Mouse (Mus musculus) kidney, embryonic 15.5 days (tissue): ENCODE results near the gene Lyrm1. TPM values are rescaled to one million over a fixed set of nuclear protein-coding genes. Genes with fewer than 3 reads are reported as not detected.

Experiments
- ATAC-seq: fragments of 200-750 bp; cut with Nextera tagmentation; replicated peaks from 2 replicates; pipeline ENCODE4 v1.8.0; 2017; ENCODE audit warnings: moderate TSS enrichment; ENCODE audit not compliant: low FRiP score
- H3K27ac ChIP-seq: fragments of 300-500 bp; sonication (generic); 2 replicates; pipeline ENCODE4 v1.5.1; 2015; ENCODE audit warnings: mild to moderate bottlenecking, inconsistent platforms
- H3K27me3 ChIP-seq: fragments of 300-500 bp; sonication (generic); 2 replicates; pipeline ENCODE4 v1.6.1; 2015; ENCODE audit warnings: inconsistent platforms
- H3K36me3 ChIP-seq: fragments of 300-500 bp; sonication (generic); 2 replicates; pipeline ENCODE4 v1.6.1; 2015; ENCODE audit warnings: inconsistent platforms
- H3K4me1 ChIP-seq: fragments of 300-500 bp; sonication (generic); 2 replicates; pipeline ENCODE4 v1.6.1; 2015; ENCODE audit warnings: inconsistent platforms
- H3K4me2 ChIP-seq: fragments of 300-500 bp; sonication (generic); 2 replicates; pipeline ENCODE4 v1.6.1; 2015; ENCODE audit warnings: moderate library complexity, mild to moderate bottlenecking, inconsistent platforms
- H3K4me3 ChIP-seq: fragments of 300-500 bp; sonication (generic); replicated peaks from 2 replicates; pipeline ENCODE4 v1.5.1; 2015; ENCODE audit warnings: mild to moderate bottlenecking, inconsistent platforms
- H3K9ac ChIP-seq: fragments of 300-500 bp; sonication (generic); 2 replicates; pipeline ENCODE4 v1.6.1; 2015; ENCODE audit warnings: mild to moderate bottlenecking, inconsistent platforms
- H3K9me3 ChIP-seq: fragments of 300-500 bp; sonication (generic); replicated peaks from 2 replicates; pipeline ENCODE4 v1.6.1; 2016; ENCODE audit warnings: inconsistent platforms
- WGBS: fragments of 180-500 bp; shearing (Covaris S2); methylation state at CpG from one replicate; pipeline ENCODE4 v1.1.7; 2015; ENCODE audit warnings: mixed read lengths; 5-methylcytosine and 5-hydroxymethylcytosine counted together
- polyA plus RNA-seq: library from polyadenylated mRNA; unstranded; fragments of >200 nt; fragmentation: Nextera tagmentation; extraction: Ambion mirVana; gene quantifications from 2 replicates; pipeline ENCODE4 v1.2.1, GENCODE M21; 2015

Lyrm1 gene
- polyA plus RNA-seq, 1 experiment from 2014 or later, result 8.1 TPM

- Histone ChIP-seq H3K4me2 (no peak overlapping the region), H3K9ac (no peak overlapping the region), H3K27ac (peak overlapping the region; percentile 74), H3K4me1 (peaks cover 8% of the 10 kb centered on the region), H3K36me3 (peaks cover 39% of the 10 kb centered on the region), H3K27me3 (no peaks in the 10 kb centered on the region), H3K4me3 (no peak overlapping the region), H3K9me3 (no peaks in the 10 kb centered on the region)
- WGBS, result 43% methylated on average over 6 of the region's 6 CpGs
- ATAC-seq, result peak; percentile 86
Observed at GRCm38 (mm10) chr7:119861335-119862091, 34.1 kb upstream of the Lyrm1 start.

GRCm38 (mm10) chr7:119862167-119862566 is 33.5 kb upstream of the Lyrm1 start:
- Histone ChIP-seq H3K9ac (no peak overlapping the region), H3K9me3 (no peaks in the 10 kb centered on the region), H3K4me3 (no peak overlapping the region), H3K36me3 (peaks cover 33% of the 10 kb centered on the region), H3K4me1 (peaks cover 8% of the 10 kb centered on the region), H3K27ac (peak overlapping the region; percentile 74; the same call in 1 of the 2 replicates), H3K4me2 (no peak overlapping the region), H3K27me3 (no peaks in the 10 kb centered on the region)
- 44% methylated on average over 1 of the region's 1 CpGs for WGBS
- ATAC-seq, result no peak

- no peak overlapping the region for H3K9ac ChIP-seq
- 89% methylated on average over 5 of the region's 5 CpGs for WGBS
- no peak for ATAC-seq
- no peak overlapping the region for H3K4me2 ChIP-seq
- peaks cover 17% of the 10 kb centered on the region for H3K36me3 ChIP-seq
- no peak overlapping the region for H3K4me3 ChIP-seq
- no peaks in the 10 kb centered on the region for H3K27me3 ChIP-seq
- H3K4me1 ChIP-seq, result peaks cover 8% of the 10 kb centered on the region
- no peaks in the 10 kb centered on the region for H3K9me3 ChIP-seq
- no peak overlapping the region for H3K27ac ChIP-seq
Observed at GRCm38 (mm10) chr7:119864500-119864899, 31.2 kb upstream of the Lyrm1 start.

- Histone ChIP-seq H3K9ac (no peak overlapping the region), H3K27ac (no peak overlapping the region), H3K4me2 (no peak overlapping the region), H3K9me3 (no peaks in the 10 kb centered on the region), H3K4me3 (no peak overlapping the region), H3K27me3 (no peaks in the 10 kb centered on the region), H3K36me3 (peaks cover 20% of the 10 kb centered on the region), H3K4me1 (peaks cover 8% of the 10 kb centered on the region)
- ATAC-seq, result no peak
- WGBS, result 64% methylated on average over 1 of the region's 1 CpGs
Observed at GRCm38 (mm10) chr7:119866136-119866535, 29.5 kb upstream of the Lyrm1 start.

GRCm38 (mm10) chr7:119872204-119872603 is 23.5 kb upstream of the Lyrm1 start:
- no peak overlapping the region for H3K4me3 ChIP-seq
- no peaks in the 10 kb centered on the region for H3K9me3 ChIP-seq
- WGBS, result 93% methylated on average over 4 of the region's 4 CpGs
- ATAC-seq, result no peak
- H3K27ac ChIP-seq, result no peak overlapping the region
- no peak overlapping the region for H3K9ac ChIP-seq
- H3K4me1 ChIP-seq, result 0 out of 2 replicates have a peak, but pooled peaks cover 2% of the 10 kb centered on the region
- no peaks in the 10 kb centered on the region for H3K27me3 ChIP-seq
- no peak overlapping the region for H3K4me2 ChIP-seq
- peaks cover 18% of the 10 kb centered on the region for H3K36me3 ChIP-seq

- H3K4me3 ChIP-seq, result no peak overlapping the region
- H3K4me2 ChIP-seq, result no peak overlapping the region
- H3K9ac ChIP-seq, result no peak overlapping the region
- H3K27me3 ChIP-seq, result no peaks in the 10 kb centered on the region
- peaks cover 21% of the 10 kb centered on the region for H3K36me3 ChIP-seq
- ATAC-seq, result no peak
- WGBS, result 66% methylated on average over 2 of the region's 2 CpGs
- no peaks in the 10 kb centered on the region for H3K9me3 ChIP-seq
- 0 out of 2 replicates have a peak, but pooled peaks cover 2% of the 10 kb centered on the region for H3K4me1 ChIP-seq
- H3K27ac ChIP-seq, result no peak overlapping the region
Observed at GRCm38 (mm10) chr7:119873050-119873449, 22.6 kb upstream of the Lyrm1 start.

- 59% methylated on average over 3 of the region's 3 CpGs for WGBS
- H3K9ac ChIP-seq, result no peak overlapping the region
- peaks cover 17% of the 10 kb centered on the region; the same call in 1 of the 2 replicates for H3K36me3 ChIP-seq
- H3K27ac ChIP-seq, result no peak overlapping the region
- H3K27me3 ChIP-seq, result no peaks in the 10 kb centered on the region
- 0 out of 2 replicates have a peak, but pooled peaks cover 2% of the 10 kb centered on the region for H3K4me1 ChIP-seq
- no peaks in the 10 kb centered on the region for H3K9me3 ChIP-seq
- ATAC-seq, result no peak
- no peak overlapping the region for H3K4me3 ChIP-seq
- H3K4me2 ChIP-seq, result no peak overlapping the region
Observed at GRCm38 (mm10) chr7:119875776-119876440, 19.8 kb upstream of the Lyrm1 start.

GRCm38 (mm10) chr7:119879171-119879570 is 16.5 kb upstream of the Lyrm1 start:
- Histone ChIP-seq H3K4me3 (no peak overlapping the region), H3K9ac (no peak overlapping the region), H3K36me3 (peaks cover 13% of the 10 kb centered on the region; the same call in 1 of the 2 replicates), H3K27ac (no peak overlapping the region), H3K27me3 (no peaks in the 10 kb centered on the region), H3K4me1 (0 out of 2 replicates have a peak, but pooled peaks cover 2% of the 10 kb centered on the region), H3K4me2 (no peak overlapping the region), H3K9me3 (no peaks in the 10 kb centered on the region)
- no peak for ATAC-seq
- 94% methylated on average over 4 of the region's 4 CpGs for WGBS

GRCm38 (mm10) chr7:119880345-119880744 is 15.3 kb upstream of the Lyrm1 start:
- 91% methylated on average over 5 of the region's 5 CpGs for WGBS
- Histone ChIP-seq H3K27ac (no peak overlapping the region), H3K4me1 (0 out of 2 replicates have a peak, but pooled peaks cover 2% of the 10 kb centered on the region), H3K27me3 (no peaks in the 10 kb centered on the region), H3K4me2 (no peak overlapping the region), H3K9ac (no peak overlapping the region), H3K36me3 (peaks cover 13% of the 10 kb centered on the region; the same call in 1 of the 2 replicates), H3K4me3 (no peak overlapping the region), H3K9me3 (no peaks in the 10 kb centered on the region)
- no peak for ATAC-seq

- H3K36me3 ChIP-seq, result peaks cover 13% of the 10 kb centered on the region; the same call in 1 of the 2 replicates
Observed at GRCm38 (mm10) chr7:119881229-119881628, 14.4 kb upstream of the Lyrm1 start.

GRCm38 (mm10) chr7:119887887-119888286 is 7.8 kb upstream of the Lyrm1 start:
- Histone ChIP-seq H3K4me3 (no peak overlapping the region), H3K9me3 (no peaks in the 10 kb centered on the region), H3K4me2 (no peak overlapping the region), H3K27ac (no peak overlapping the region), H3K4me1 (no peaks in the 10 kb centered on the region), H3K36me3 (no peaks in the 10 kb centered on the region), H3K27me3 (no peaks in the 10 kb centered on the region), H3K9ac (no peak overlapping the region)
- WGBS, result 93% methylated on average over 4 of the region's 4 CpGs
- no peak for ATAC-seq

More at GRCm38 (mm10) chr7:119881229-119881628, 14.4 kb upstream of the Lyrm1 start:
- no peak for ATAC-seq
- Histone ChIP-seq H3K4me3 (no peak overlapping the region), H3K27ac (no peak overlapping the region), H3K9me3 (no peaks in the 10 kb centered on the region), H3K27me3 (no peaks in the 10 kb centered on the region), H3K9ac (no peak overlapping the region), H3K4me2 (no peak overlapping the region), H3K4me1 (no peaks in the 10 kb centered on the region)
- 95% methylated on average over 2 of the region's 2 CpGs for WGBS

- ATAC-seq, result no peak
- 89% methylated on average over 1 of the region's 1 CpGs for WGBS
Observed at GRCm38 (mm10) chr7:119892198-119892597, 3.5 kb upstream of the Lyrm1 start.

More at GRCm38 (mm10) chr7:119892198-119892597, 3.5 kb upstream of the Lyrm1 start:
- Histone ChIP-seq H3K4me2 (no peak overlapping the region), H3K27ac (no peak overlapping the region), H3K36me3 (no peaks in the 10 kb centered on the region), H3K4me3 (no peak overlapping the region), H3K9me3 (no peaks in the 10 kb centered on the region), H3K9ac (no peak overlapping the region), H3K27me3 (no peaks in the 10 kb centered on the region), H3K4me1 (peaks cover 26% of the 10 kb centered on the region)
